Mouse (Mus musculus) liver, embryonic 14.5 days (tissue): ENCODE results near the gene Lrch3. TPM values are rescaled to one million over a fixed set of nuclear protein-coding genes. Genes with fewer than 3 reads are reported as not detected.

Experiments
- ATAC-seq: fragments of 200-750 bp; cut with Nextera tagmentation; 2 replicates; pipeline ENCODE4 v1.8.0; 2017; ENCODE audit warnings: moderate number of reproducible peaks, mild to moderate bottlenecking, moderate library complexity; ENCODE audit not compliant: insufficient read depth
- DNase-seq, 3 experiments: peaks; one replicate each; pipeline ENCODE4 v3.0.0-alpha.2; 2012 to 2013; ENCODE audit warnings: low read depth in 3 of 3, low spot score in 3 of 3
- H3K27ac ChIP-seq: fragments of 300-500 bp; sonication (generic); 2 replicates; pipeline ENCODE4 v1.5.1; 2014; ENCODE audit warnings: moderate library complexity, mild to moderate bottlenecking, control low read depth, inconsistent platforms
- H3K27me3 ChIP-seq: fragments of 300-500 bp; sonication (generic); 2 replicates; pipeline ENCODE4 v1.6.1; 2014; ENCODE audit warnings: mild to moderate bottlenecking, low read length, moderate library complexity; ENCODE audit not compliant: control insufficient read depth, insufficient read depth
- H3K36me3 ChIP-seq: fragments of 300-500 bp; sonication (generic); replicated peaks from 2 replicates; pipeline ENCODE4 v1.6.1; 2014; ENCODE audit warnings: low read depth; ENCODE audit not compliant: control insufficient read depth, insufficient read depth
- H3K4me1 ChIP-seq, 2 experiments: fragments of 200-500 bp in 1 of 2; fragments of 300-500 bp in 1 of 2; sonication (generic) in 1 of 2; replicated peaks; 2 replicates each; pipeline ENCODE4 v1.6.1; 2012 to 2014; ENCODE audit warnings: antibody characterized with exemption in 1 of 2, inconsistent platforms in 1 of 2, low read length in 1 of 2; ENCODE audit not compliant: control insufficient read depth in 2 of 2, insufficient read depth in 2 of 2
- H3K4me2 ChIP-seq: fragments of 300-500 bp; sonication (generic); 2 replicates; pipeline ENCODE4 v1.6.1; 2014; ENCODE audit warnings: low read depth, mild to moderate bottlenecking, control low read depth, moderate library complexity
- H3K4me3 ChIP-seq, 2 experiments: fragments of 200-500 bp in 1 of 2; fragments of 300-500 bp in 1 of 2; sonication (generic) in 1 of 2; 2 replicates each; pipeline ENCODE4 v1.5.1; 2012 to 2014; ENCODE audit warnings: low read depth in 2 of 2, low read length in 2 of 2, mild to moderate bottlenecking in 2 of 2, control low read depth in 1 of 2, inconsistent platforms in 1 of 2, moderate library complexity in 1 of 2; ENCODE audit not compliant: insufficient read depth in 1 of 2
- H3K9ac ChIP-seq: fragments of 300-500 bp; sonication (generic); replicated peaks from 2 replicates; pipeline ENCODE4 v1.6.1; 2014; ENCODE audit warnings: mild to moderate bottlenecking, control low read depth, moderate library complexity
- H3K9me3 ChIP-seq: fragments of 300-500 bp; sonication (generic); 2 replicates; pipeline ENCODE4 v1.6.1; 2016; ENCODE audit warnings: low read length, mixed read lengths; ENCODE audit not compliant: control insufficient read depth
- CTCF ChIP-seq: IDR thresholded peaks from 2 replicates; pipeline ENCODE4 v1.5.1; 2016; ENCODE audit warnings: antibody characterized with exemption, low read depth, control low read depth
- EP300 ChIP-seq: IDR thresholded peaks from 2 replicates; pipeline ENCODE4 v1.6.1; 2016; ENCODE audit warnings: antibody characterized with exemption, low read depth
- WGBS: fragments of 180-500 bp; shearing (Covaris S2); extraction: QIAGEN DNeasy Blood & Tissue Kit; methylation state at CpG from one replicate; pipeline ENCODE4 v1.1.7; 2014; ENCODE audit not compliant: insufficient replicate concordance; 5-methylcytosine and 5-hydroxymethylcytosine counted together
- polyA plus RNA-seq, 2 experiments: library from polyadenylated mRNA; depleted of rRNA in 1 of 2; stranded (reverse) in 1 of 2; unstranded in 1 of 2; fragments of >200 nt; fragmentation: Nextera tagmentation in 1 of 2; extraction: Ambion mirVana in 1 of 2; gene quantifications; 2 replicates each; pipeline versions ENCODE4 v1.2.1 to v1.2.3; 2012 to 2014

Gene Lrch3
- polyA plus RNA-seq, 2 experiments, result 3.9 to 6.3 TPM

GRCm38 (mm10) chr16:32896126-32896525 is 17.8 kb upstream of the Lrch3 start:
- Histone ChIP-seq H3K4me1 (peaks cover 0 to 3% of the 10 kb centered on the region in 2 experiments; a peak in 1 of 4 replicates), H3K4me2 (no peak overlapping the region), H3K27ac (no peak overlapping the region), H3K9ac (no peak overlapping the region), H3K4me3 (no peak overlapping the region), H3K36me3 (no peaks in the 10 kb centered on the region; the same call in none of the 2 replicates), H3K9me3 (no peaks in the 10 kb centered on the region), H3K27me3 (no peaks in the 10 kb centered on the region)
- DNase-seq (no peak), ATAC-seq (no peak)
- TF ChIP-seq CTCF (no peak), EP300 (no peak)

- Histone ChIP-seq H3K4me1 (peaks cover 0 to 2% of the 10 kb centered on the region in 2 experiments; a peak in 1 of 4 replicates), H3K27ac (no peak overlapping the region), H3K27me3 (no peaks in the 10 kb centered on the region), H3K4me2 (no peak overlapping the region), H3K36me3 (no peaks in the 10 kb centered on the region; the same call in 1 of the 2 replicates), H3K4me3 (no peak overlapping the region), H3K9ac (no peak overlapping the region), H3K9me3 (no peaks in the 10 kb centered on the region)
- DNase-seq (no peak), ATAC-seq (no peak)
- WGBS, result 72% methylated on average over 2 of the region's 2 CpGs
- no peak for TF ChIP-seq EP300
- no peak for TF ChIP-seq CTCF
Measured at GRCm38 (mm10) chr16:32901360-32902050, 12.4 kb upstream of the Lrch3 start.

- H3K4me1 ChIP-seq, result no peaks in the 10 kb centered on the region
- TF ChIP-seq CTCF (no peak), EP300 (no peak)
- ATAC-seq (no peak), DNase-seq (no peak)
- 58% methylated on average over 3 of the region's 3 CpGs for WGBS
- no peaks in the 10 kb centered on the region for H3K27me3 ChIP-seq
- no peak overlapping the region for H3K27ac ChIP-seq
- H3K9me3 ChIP-seq, result no peaks in the 10 kb centered on the region
- H3K36me3 ChIP-seq, result no peaks in the 10 kb centered on the region; the same call in 1 of the 2 replicates
- H3K4me2 ChIP-seq, result no peak overlapping the region
- H3K9ac ChIP-seq, result no peak overlapping the region
- no peak overlapping the region for H3K4me3 ChIP-seq
Measured at GRCm38 (mm10) chr16:32902051-32902428, 11.9 kb upstream of the Lrch3 start.

DNA sequence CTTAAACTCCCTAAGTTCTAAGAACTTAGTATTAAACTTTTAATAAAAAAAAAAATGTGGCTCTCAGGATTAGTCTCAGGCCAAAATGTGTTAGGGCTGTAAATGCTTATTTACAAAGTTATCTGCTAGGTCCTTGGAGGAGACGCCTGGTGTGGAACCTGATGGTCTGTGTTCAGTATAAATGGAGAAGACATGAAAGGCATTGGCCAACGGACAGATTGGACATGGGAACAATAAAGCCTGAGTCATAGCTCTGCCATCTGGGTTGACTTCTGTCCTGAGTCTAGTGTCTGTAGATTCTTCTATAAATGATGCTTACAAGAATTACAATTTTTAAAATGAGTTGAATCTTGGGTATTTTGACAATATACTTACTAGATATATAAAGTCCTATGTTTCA is 7.7 kb upstream of the Lrch3 start:
- H3K9ac ChIP-seq, result no peak overlapping the region

DNA sequence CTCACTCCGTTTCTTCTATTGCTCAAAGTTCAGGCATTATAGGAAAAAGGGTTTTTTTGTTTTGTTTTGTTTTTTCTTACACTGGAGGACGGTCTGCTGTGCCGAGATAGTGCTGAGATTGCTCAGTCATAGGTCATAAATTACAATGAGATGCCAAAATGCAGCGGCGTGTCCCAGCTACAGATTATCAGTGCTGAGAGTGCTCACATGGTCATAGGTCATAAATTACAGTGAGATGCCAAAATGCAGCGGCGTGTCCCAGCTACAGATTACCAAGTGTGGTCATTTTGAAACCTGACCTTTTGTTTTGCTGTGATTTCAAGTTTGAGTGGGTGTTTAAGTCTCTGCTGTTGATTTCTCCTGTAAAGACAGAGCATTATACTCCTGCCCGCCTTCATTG is 7.2 kb upstream of the Lrch3 start:
- Histone ChIP-seq H3K4me2 (no peak overlapping the region), H3K27me3 (no peaks in the 10 kb centered on the region), H3K36me3 (no peaks in the 10 kb centered on the region; the same call in 1 of the 2 replicates), H3K4me3 (no peak overlapping the region), H3K9ac (no peak overlapping the region), H3K4me1 (no peaks in the 10 kb centered on the region; a peak in 1 of 4 replicates), H3K9me3 (no peaks in the 10 kb centered on the region), H3K27ac (no peak overlapping the region)
- TF ChIP-seq EP300, result no peak
- TF ChIP-seq CTCF, result no peak
- WGBS, result 60% methylated on average over 8 of the region's 8 CpGs
- DNase-seq, result no peak
- ATAC-seq, result no peak

More for the DNA sequence above, 7.7 kb upstream of the Lrch3 start:
- DNase-seq (no peak), ATAC-seq (no peak)
- Histone ChIP-seq H3K4me1 (no peaks in the 10 kb centered on the region), H3K27ac (no peak overlapping the region), H3K4me2 (no peak overlapping the region), H3K27me3 (no peaks in the 10 kb centered on the region), H3K4me3 (no peak overlapping the region), H3K36me3 (no peaks in the 10 kb centered on the region; the same call in 1 of the 2 replicates), H3K9me3 (no peaks in the 10 kb centered on the region)
- no peak for TF ChIP-seq EP300
- TF ChIP-seq CTCF, result no peak
- 57% methylated on average over 2 of the region's 2 CpGs for WGBS
